Mouse (Mus musculus) induced T-regulatory cell, adult 2 months (primary cell): ENCODE measurements around the gene Fbxo47.

Experiments
- DNase-seq: peaks from one replicate; pipeline ENCODE4 v3.0.0-alpha.2; 2012; ENCODE audit warnings: low read depth

Fbxo47 gene

GRCm38 (mm10) chr11:97883918-97884600 is at the start of gene Fbxo47:
Gene Fbxo47, minus strand, starts transcription at chr11:97884154.
- DNase-seq: peak; percentile 99

- no peak for DNase-seq
Observed at GRCm38 (mm10) chr11:97933553-97933952, 49.6 kb upstream of the Fbxo47 start.

GRCm38 (mm10) chr11:97928905-97929304 is 45.0 kb upstream of the Fbxo47 start:
- no peak for DNase-seq

GRCm38 (mm10) chr11:97924217-97924616 is 40.3 kb upstream of the Fbxo47 start:
- DNase-seq: no peak

GRCm38 (mm10) chr11:97923639-97924038 is 39.7 kb upstream of the Fbxo47 start:
- DNase-seq: no peak

GRCm38 (mm10) chr11:97915974-97916503 is 32.1 kb upstream of the Fbxo47 start:
- DNase-seq: no peak

- DNase-seq: no peak
Observed at GRCm38 (mm10) chr11:97915471-97915870, 31.5 kb upstream of the Fbxo47 start.

- DNase-seq: no peak
Observed at GRCm38 (mm10) chr11:97913111-97913510, 29.2 kb upstream of the Fbxo47 start.

GRCm38 (mm10) chr11:97908634-97909348 is 24.8 kb upstream of the Fbxo47 start:
- DNase-seq: peak; percentile 50

- DNase-seq: peak; percentile 13
Observed at GRCm38 (mm10) chr11:97907935-97908334, 24.0 kb upstream of the Fbxo47 start.

- DNase-seq: no peak
Observed at GRCm38 (mm10) chr11:97906905-97907304, 23.0 kb upstream of the Fbxo47 start.

- peak; percentile 22 for DNase-seq
Observed at GRCm38 (mm10) chr11:97905941-97906340, 22.0 kb upstream of the Fbxo47 start.

GRCm38 (mm10) chr11:97905540-97905939 is 21.6 kb upstream of the Fbxo47 start:
- peak; percentile 41 for DNase-seq

- no peak for DNase-seq
Observed at GRCm38 (mm10) chr11:97904801-97905200, 20.8 kb upstream of the Fbxo47 start.

GRCm38 (mm10) chr11:97901806-97902205 is 17.9 kb upstream of the Fbxo47 start:
- no peak for DNase-seq

- DNase-seq: peak; percentile 95
Observed at GRCm38 (mm10) chr11:97899822-97900221, 15.9 kb upstream of the Fbxo47 start.

GRCm38 (mm10) chr11:97897568-97898185 is 13.7 kb upstream of the Fbxo47 start:
- DNase-seq: no peak

GRCm38 (mm10) chr11:97896655-97897054 is 12.7 kb upstream of the Fbxo47 start:
- DNase-seq: no peak

- no peak for DNase-seq
Observed at GRCm38 (mm10) chr11:97891821-97892220, 7.9 kb upstream of the Fbxo47 start.

- DNase-seq: peak; percentile 33
Observed at GRCm38 (mm10) chr11:97885296-97885915, 1.5 kb upstream of the Fbxo47 start.

- DNase-seq: no peak
Observed at GRCm38 (mm10) chr11:97884601-97885185, 739 bp upstream of the Fbxo47 start.

GRCm38 (mm10) chr11:97883542-97883917 is 424 bp downstream of the Fbxo47 start:
- DNase-seq: peak; percentile 95
